Mouse (Mus musculus) testis, adult 2 months (tissue): ENCODE measurements at regions not wholly inside any gene's neighbourhood (a gene's known extent, or its start where the extent isn't known, plus 50 kb on each side); places are given as distances from the start of the nearest gene placed in this dataset.

ENCODE experiments used
- H3K27ac ChIP-seq: fragments of 200-500 bp; 2 replicates; pipeline ENCODE4 v1.5.1; 2012; ENCODE audit warnings: low read depth, low read length; ENCODE audit not compliant: control insufficient read depth, insufficient read depth
- H3K27me3 ChIP-seq: fragments of 200-500 bp; 2 replicates; pipeline ENCODE4 v1.6.1; 2012; ENCODE audit warnings: mild to moderate bottlenecking, low read length, moderate library complexity; ENCODE audit not compliant: control insufficient read depth, insufficient read depth
- H3K36me3 ChIP-seq: fragments of 200-500 bp; 2 replicates; pipeline ENCODE4 v1.6.1; 2012; ENCODE audit warnings: mild to moderate bottlenecking, low read length; ENCODE audit not compliant: control insufficient read depth, insufficient read depth
- H3K4me1 ChIP-seq: fragments of 200-500 bp; 2 replicates; pipeline ENCODE4 v1.6.1; 2012; ENCODE audit warnings: low read length; ENCODE audit not compliant: control insufficient read depth, insufficient read depth
- H3K4me3 ChIP-seq: fragments of 200-500 bp; 2 replicates; pipeline ENCODE4 v1.5.1; 2012; ENCODE audit warnings: low read depth, mild to moderate bottlenecking, low read length, moderate library complexity, mixed read lengths; ENCODE audit not compliant: control insufficient read depth
- CTCF ChIP-seq: fragments of 200-500 bp; IDR thresholded peaks from 2 replicates; pipeline ENCODE4 v1.5.1; 2012; ENCODE audit warnings: low read depth, mild to moderate bottlenecking, inconsistent platforms, low read length, moderate library complexity; ENCODE audit not compliant: control insufficient read depth, insufficient read depth, insufficient replicate concordance
- POLR2A ChIP-seq: fragments of 200-500 bp; IDR thresholded peaks from 2 replicates; pipeline ENCODE4 v1.6.1; 2012; ENCODE audit warnings: low read depth, mild to moderate bottlenecking, inconsistent platforms, low read length, moderate library complexity; ENCODE audit not compliant: control insufficient read depth

DNA sequence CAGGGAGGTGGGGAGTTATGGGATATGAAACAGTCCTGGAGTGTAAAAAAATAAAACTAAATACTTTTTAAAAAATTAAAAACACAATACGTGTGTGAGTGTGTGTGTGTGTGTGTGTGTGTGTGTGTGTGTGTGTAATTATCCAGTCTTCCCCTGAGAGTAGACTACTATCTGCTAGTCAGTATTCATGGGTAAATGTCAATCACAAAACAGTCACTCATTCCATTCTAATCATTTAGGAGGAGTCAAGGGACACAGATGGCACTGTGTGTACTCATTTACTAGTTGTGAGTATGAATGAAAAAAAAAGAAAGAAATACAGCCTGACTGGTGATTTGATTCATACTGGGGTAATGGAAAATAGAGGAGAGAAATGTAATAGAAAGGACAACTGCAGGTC, 226.5 kb downstream of the Mpdz start:
- no peak overlapping the region for H3K4me3 ChIP-seq

GRCm38 (mm10) chr4:81217979-81218378, 224.6 kb downstream of the Mpdz start:
- Histone ChIP-seq H3K4me3 (no peak overlapping the region), H3K27ac (no peak overlapping the region), H3K27me3 (no peaks in the 10 kb centered on the region), H3K4me1 (no peaks in the 10 kb centered on the region), H3K36me3 (no peaks in the 10 kb centered on the region)
- TF ChIP-seq CTCF (no peak), POLR2A (no peak)

More for the DNA sequence above, 226.5 kb downstream of the Mpdz start:
- no peaks in the 10 kb centered on the region for H3K27me3 ChIP-seq
- no peaks in the 10 kb centered on the region for H3K36me3 ChIP-seq
- H3K27ac ChIP-seq = no peak overlapping the region
- no peaks in the 10 kb centered on the region for H3K4me1 ChIP-seq
- no peak for TF ChIP-seq POLR2A
- no peak for TF ChIP-seq CTCF

- no peak overlapping the region for H3K4me3 ChIP-seq
- no peaks in the 10 kb centered on the region for H3K4me1 ChIP-seq
- TF ChIP-seq POLR2A (no peak), CTCF (no peak)
- no peaks in the 10 kb centered on the region for H3K27me3 ChIP-seq
- H3K36me3 ChIP-seq = no peaks in the 10 kb centered on the region
- H3K27ac ChIP-seq = no peak overlapping the region
These were observed 220.6 kb downstream of the Mpdz start for GRCm38 (mm10) chr4:81222034-81222433.

DNA sequence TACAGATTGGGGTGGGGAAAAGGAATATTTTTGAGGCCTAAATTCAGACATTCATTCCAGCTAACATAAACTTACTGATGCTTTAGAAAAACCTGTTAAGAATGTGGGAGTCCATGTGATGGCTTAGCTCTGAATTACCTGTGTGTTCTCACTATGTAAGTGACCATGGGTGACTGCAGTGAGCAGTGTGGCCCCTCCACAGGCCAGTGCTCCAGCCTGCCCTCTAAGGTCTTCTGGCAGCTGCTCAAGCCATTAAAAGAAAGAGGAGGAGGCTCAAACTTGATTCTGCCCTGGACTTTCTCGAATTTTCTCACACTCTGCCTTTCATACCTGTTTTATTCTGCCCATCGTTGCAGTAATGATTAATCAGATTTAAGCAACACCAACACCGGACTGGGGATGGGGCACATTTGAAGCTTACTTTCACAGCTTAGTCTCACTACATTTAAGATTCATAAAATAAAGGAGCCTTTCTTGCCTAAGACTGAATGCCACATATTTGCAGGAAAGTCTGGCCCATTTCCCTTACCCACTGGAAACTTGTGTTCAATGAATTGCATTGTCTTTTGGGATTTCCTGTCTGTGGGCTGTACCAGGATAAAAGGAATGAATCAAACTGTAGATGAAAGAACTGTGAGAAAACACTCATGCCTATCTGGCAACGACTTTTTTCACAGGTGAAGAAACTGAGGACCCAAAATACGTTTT, 220.0 kb downstream of the Mpdz start:
- no peaks in the 10 kb centered on the region for H3K36me3 ChIP-seq
- no peaks in the 10 kb centered on the region for H3K27me3 ChIP-seq
- TF ChIP-seq POLR2A (no peak), CTCF (no peak)
- no peak overlapping the region for H3K4me3 ChIP-seq
- no peak overlapping the region for H3K27ac ChIP-seq
- no peaks in the 10 kb centered on the region for H3K4me1 ChIP-seq
